Mouse (Mus musculus): ENCODE data around the gene Tmem63a. TPM values are rescaled to one million over a fixed set of nuclear protein-coding genes. Genes with fewer than 3 reads are reported as not detected.

The Tmem63a gene
- polyA plus RNA-seq, 2 experiments, result 18.2 to 47.9 TPM

DNA sequence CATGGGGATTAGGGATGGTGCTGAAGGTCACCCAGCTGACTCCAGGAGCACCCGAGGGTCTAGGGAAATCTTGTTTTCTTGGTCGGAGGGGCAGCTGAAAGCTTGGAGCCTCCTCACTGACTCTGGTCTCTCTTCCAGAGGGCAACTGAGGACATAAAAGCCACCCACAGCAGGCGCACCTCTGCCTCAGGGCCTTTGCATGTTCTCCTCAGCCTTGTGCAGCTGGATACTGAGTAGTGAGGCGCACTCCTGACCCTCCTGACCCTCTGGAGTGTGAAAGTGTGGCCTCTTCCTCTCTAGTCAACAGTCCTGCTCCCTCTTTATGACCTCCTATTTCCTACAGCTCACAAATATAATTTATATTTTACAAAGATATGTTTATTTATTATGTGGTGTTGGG lies 73.9 kb downstream of the Tmem63a start:
- no peak for DNase-seq (ENCODE audit: low spot score)
- H3K36me3 ChIP-seq (ENCODE audit: control insufficient read depth, insufficient read depth, low read length), result no peaks in the 10 kb centered on the region
- WGBS, result 71% methylated on average over 4 of the region's 4 CpGs

DNA sequence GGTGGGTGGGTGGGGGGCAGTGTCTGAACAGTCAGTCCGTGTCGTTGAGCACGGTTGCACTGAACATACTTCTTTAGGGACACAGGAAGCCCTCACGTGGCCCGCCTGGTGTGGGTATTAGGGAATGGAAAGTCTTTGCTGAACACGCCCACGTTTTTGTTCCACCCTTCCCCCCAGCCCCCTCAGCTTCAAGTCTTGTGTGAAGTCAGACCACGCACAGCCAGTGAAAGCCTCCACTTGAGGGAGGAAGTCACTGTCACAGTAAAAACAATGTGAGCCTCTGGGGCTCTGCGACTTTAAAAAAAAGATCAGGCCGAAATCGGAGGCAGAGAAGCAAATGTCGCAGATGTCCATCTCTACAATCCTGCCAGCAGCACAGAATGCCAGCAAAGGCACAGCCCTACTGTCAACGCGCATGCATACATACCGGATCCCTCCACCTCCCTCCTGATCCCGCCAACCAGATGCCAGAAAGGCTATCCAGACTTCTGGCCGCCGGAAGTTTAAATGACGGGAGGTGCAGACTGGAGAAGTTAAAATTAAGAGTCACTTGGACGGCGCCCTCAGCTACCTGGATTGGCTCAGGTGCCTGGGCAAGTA lies 74.5 kb downstream of the Tmem63a start:
- Histone ChIP-seq H3K4me3 (replicated peaks; ENCODE audit: low read length) (peak overlapping the region; percentile 47), H3K27ac (replicated peaks; ENCODE audit: low read depth, low read length) (0 out of 2 replicates have a peak overlapping the region, but pooled peaks have one; percentile 19), H3K4me1 (ENCODE audit: control insufficient read depth, insufficient read depth, low read length) (peaks cover 14% of the 10 kb centered on the region; the same call in 1 of the 2 replicates), H3K4me2 (replicated peaks; ENCODE audit: low read depth, low read length, severe bottlenecking) (peak overlapping the region; percentile 96), H3K9ac (ENCODE audit: low read depth, low read length, severe bottlenecking) (peak overlapping the region; percentile 49), H3K9me3 (ENCODE audit: control insufficient read depth, low read length) (no peaks in the 10 kb centered on the region), H3K27me3 (ENCODE audit: control insufficient read depth, insufficient read depth, low read length) (no peaks in the 10 kb centered on the region), H3K36me3 (ENCODE audit: control insufficient read depth, insufficient read depth, low read length) (no peaks in the 10 kb centered on the region)
- no peak for TF ChIP-seq POLR2A (IDR thresholded peaks at IDR 0.05; ENCODE audit: borderline replicate concordance, extremely low read depth, insufficient read depth, insufficient read length)
- WGBS, result 4% methylated on average over 21 of the region's 21 CpGs
- peak; percentile 67; the same call in 1 of the 2 replicates for ATAC-seq (ENCODE audit: low FRiP score, low read depth)
- DNase-seq (ENCODE audit: low spot score), result peak; percentile 76

More for the DNA sequence above, 73.9 kb downstream of the Tmem63a start:
- H3K4me3 ChIP-seq (replicated peaks; ENCODE audit: low read length), result no peak overlapping the region
- no peaks in the 10 kb centered on the region for H3K9me3 ChIP-seq (ENCODE audit: control insufficient read depth, low read length)
- peak overlapping the region; percentile 96 for H3K4me2 ChIP-seq (replicated peaks; ENCODE audit: low read depth, low read length, severe bottlenecking)
- TF ChIP-seq POLR2A (IDR thresholded peaks at IDR 0.05; ENCODE audit: borderline replicate concordance, extremely low read depth, insufficient read depth, insufficient read length), result no peak
- peaks cover 14% of the 10 kb centered on the region; the same call in 1 of the 2 replicates for H3K4me1 ChIP-seq (ENCODE audit: control insufficient read depth, insufficient read depth, low read length)
- no peak for ATAC-seq (ENCODE audit: low FRiP score, low read depth)
- no peak overlapping the region for H3K9ac ChIP-seq (ENCODE audit: low read depth, low read length, severe bottlenecking)
- H3K27ac ChIP-seq (replicated peaks; ENCODE audit: low read depth, low read length), result no peak overlapping the region
- no peaks in the 10 kb centered on the region for H3K27me3 ChIP-seq (ENCODE audit: control insufficient read depth, insufficient read depth, low read length)

DNA sequence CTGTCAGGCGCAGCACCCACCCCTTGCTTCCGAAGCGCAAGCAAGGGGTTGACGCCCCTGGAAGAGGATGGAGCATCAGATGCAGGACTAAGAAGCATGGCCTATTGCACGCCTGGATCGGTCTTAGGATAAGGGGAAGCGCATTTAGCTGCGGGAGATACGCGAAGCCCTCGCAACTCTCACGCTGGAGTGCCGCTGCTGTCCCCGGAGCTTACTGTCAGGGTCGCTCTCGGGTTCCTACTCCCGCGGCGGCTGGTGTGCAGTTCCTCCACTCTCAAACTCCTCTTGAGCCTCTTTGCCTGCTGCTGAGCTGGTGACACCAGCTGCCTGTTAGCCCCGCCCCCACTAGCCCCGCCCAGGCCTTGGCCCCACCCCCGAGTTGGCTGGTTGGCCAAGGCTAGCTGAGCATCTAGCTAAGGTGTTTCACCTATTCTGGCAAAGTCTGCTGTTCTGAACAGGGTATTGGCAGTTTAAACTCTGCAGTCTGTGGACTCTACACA lies 75.1 kb downstream of the Tmem63a start:
- H3K27me3 ChIP-seq (ENCODE audit: control insufficient read depth, insufficient read depth, low read length), result no peaks in the 10 kb centered on the region
- peak overlapping the region; percentile 47 for H3K4me3 ChIP-seq (replicated peaks; ENCODE audit: low read length)
- H3K9me3 ChIP-seq (ENCODE audit: control insufficient read depth, low read length), result no peaks in the 10 kb centered on the region
- ATAC-seq (ENCODE audit: low FRiP score, low read depth), result peak; percentile 81
- H3K36me3 ChIP-seq (ENCODE audit: control insufficient read depth, insufficient read depth, low read length), result no peaks in the 10 kb centered on the region
- H3K4me1 ChIP-seq (ENCODE audit: control insufficient read depth, insufficient read depth, low read length), result peaks cover 14% of the 10 kb centered on the region; the same call in 1 of the 2 replicates
- WGBS, result 0% methylated on average over 22 of the region's 22 CpGs
- no peak for TF ChIP-seq POLR2A (IDR thresholded peaks at IDR 0.05; ENCODE audit: borderline replicate concordance, extremely low read depth, insufficient read depth, insufficient read length)
- peak overlapping the region; percentile 49 for H3K9ac ChIP-seq (ENCODE audit: low read depth, low read length, severe bottlenecking)
- peak; percentile 63 for DNase-seq (ENCODE audit: low spot score)
- 0 out of 2 replicates have a peak overlapping the region, but pooled peaks have one; percentile 19 for H3K27ac ChIP-seq (replicated peaks; ENCODE audit: low read depth, low read length)
- H3K4me2 ChIP-seq (replicated peaks; ENCODE audit: low read depth, low read length, severe bottlenecking), result peak overlapping the region; percentile 96

DNA sequence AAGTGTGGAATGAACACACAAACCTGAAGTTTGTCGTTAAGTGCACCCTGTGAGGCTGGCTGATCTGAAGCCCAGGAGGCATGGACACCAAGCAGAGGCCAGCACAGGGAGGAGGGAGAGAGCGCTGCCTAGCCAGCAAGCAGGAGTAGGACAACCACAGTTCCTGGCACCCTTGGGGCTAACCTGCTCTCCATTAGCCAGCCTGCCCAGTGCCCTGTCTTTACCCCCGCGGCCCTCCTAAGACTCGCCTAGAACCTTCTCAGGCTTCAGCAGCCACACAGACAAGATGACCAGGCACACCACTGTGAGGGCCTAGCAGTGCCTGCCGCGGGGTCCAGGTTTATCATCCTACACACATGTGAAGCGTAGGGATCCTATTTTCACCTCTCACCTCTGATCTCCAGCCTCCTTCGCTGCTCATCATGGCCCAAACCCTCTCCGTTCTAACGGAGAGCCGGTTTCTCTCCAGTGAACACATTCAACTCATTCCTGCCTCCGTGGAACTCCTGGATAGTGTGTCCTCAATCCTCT lies 75.8 kb downstream of the Tmem63a start:
- Histone ChIP-seq H3K27ac (replicated peaks; ENCODE audit: low read depth, low read length) (no peak overlapping the region), H3K9ac (ENCODE audit: low read depth, low read length, severe bottlenecking) (no peak overlapping the region), H3K4me2 (replicated peaks; ENCODE audit: low read depth, low read length, severe bottlenecking) (peak overlapping the region; percentile 96), H3K36me3 (ENCODE audit: control insufficient read depth, insufficient read depth, low read length) (no peaks in the 10 kb centered on the region), H3K4me1 (ENCODE audit: control insufficient read depth, insufficient read depth, low read length) (peaks cover 14% of the 10 kb centered on the region; the same call in 1 of the 2 replicates), H3K4me3 (replicated peaks; ENCODE audit: low read length) (no peak overlapping the region), H3K9me3 (ENCODE audit: control insufficient read depth, low read length) (no peaks in the 10 kb centered on the region), H3K27me3 (ENCODE audit: control insufficient read depth, insufficient read depth, low read length) (no peaks in the 10 kb centered on the region)
- 70% methylated on average over 10 of the region's 13 CpGs for WGBS
- TF ChIP-seq POLR2A (IDR thresholded peaks at IDR 0.05; ENCODE audit: borderline replicate concordance, extremely low read depth, insufficient read depth, insufficient read length), result no peak
- ATAC-seq (ENCODE audit: low FRiP score, low read depth) (no peak), DNase-seq (ENCODE audit: low spot score) (no peak)

DNA sequence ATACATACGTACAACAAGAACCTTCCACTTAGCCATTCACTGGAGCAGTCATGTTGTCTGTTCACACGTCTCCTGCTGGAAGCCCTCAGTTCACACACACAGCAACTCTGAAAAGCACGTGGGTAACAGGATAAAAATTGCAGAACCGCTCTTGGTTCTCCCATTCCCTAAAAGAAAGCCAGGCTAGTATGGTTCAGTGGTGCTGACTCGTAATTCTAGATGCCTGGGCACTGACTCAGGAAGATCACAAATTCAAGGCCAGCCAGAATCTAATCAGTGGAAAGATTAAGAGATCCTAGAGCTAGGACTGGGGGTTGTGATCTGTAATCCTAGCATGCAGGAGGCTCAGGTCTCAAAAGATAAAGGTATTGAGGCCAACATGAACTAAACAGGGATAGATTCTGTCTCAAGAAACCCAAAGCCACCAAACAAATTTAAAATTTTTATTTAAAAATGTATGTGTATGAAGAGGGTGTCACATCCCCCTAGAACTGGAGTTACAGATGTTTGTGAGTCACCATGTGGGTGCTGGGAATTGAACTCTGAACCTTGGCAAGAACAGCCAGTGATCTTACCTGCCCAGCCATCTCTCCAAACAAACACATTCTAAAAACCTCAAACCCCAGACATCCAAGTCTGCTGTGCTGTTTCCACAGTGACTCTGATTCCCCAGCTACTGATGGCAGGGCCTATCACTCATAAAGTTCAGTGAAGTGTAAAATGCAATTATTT lies 78.8 kb downstream of the Tmem63a start, which contains the start of gene Ephx1:
Ephx1 (minus strand) TSS at position 149 of the 732 bp plus-strand sequence.
- DNase-seq (ENCODE audit: low spot score), result no peak
- WGBS, result 48% methylated on average over 5 of the region's 5 CpGs
- TF ChIP-seq POLR2A (IDR thresholded peaks at IDR 0.05; ENCODE audit: borderline replicate concordance, extremely low read depth, insufficient read depth, insufficient read length), result no peak
- no peaks in the 10 kb centered on the region for H3K36me3 ChIP-seq (ENCODE audit: control insufficient read depth, insufficient read depth, low read length)
- H3K4me3 ChIP-seq (replicated peaks; ENCODE audit: low read length), result no peak within 1 kb of the TSS
- ATAC-seq (ENCODE audit: low FRiP score, low read depth), result no peak
- peaks cover 7% of the 10 kb centered on the region; the same call in 1 of the 2 replicates for H3K4me1 ChIP-seq (ENCODE audit: control insufficient read depth, insufficient read depth, low read length)
- no peak within 1 kb of the TSS for H3K4me2 ChIP-seq (replicated peaks; ENCODE audit: low read depth, low read length, severe bottlenecking)
- H3K9me3 ChIP-seq (ENCODE audit: control insufficient read depth, low read length), result no peaks in the 10 kb centered on the region
- H3K27ac ChIP-seq (replicated peaks; ENCODE audit: low read depth, low read length), result no peak within 1 kb of the TSS
- H3K9ac ChIP-seq (ENCODE audit: low read depth, low read length, severe bottlenecking), result no peak within 1 kb of the TSS
- H3K27me3 ChIP-seq (ENCODE audit: control insufficient read depth, insufficient read depth, low read length), result no peaks in the 10 kb centered on the region

Measured in limb, embryonic 14.5 days (tissue).